Mouse (Mus musculus): ENCODE results near the gene Emsy. TPM values are rescaled to one million over a fixed set of nuclear protein-coding genes. Genes with fewer than 3 reads are reported as not detected.
A peak's percentile ranks its signal among the peaks of the same experiment; 100 is the strongest.

Emsy gene
- polyA plus RNA-seq, 1 experiment = 15.0 TPM

GRCm38 (mm10) chr7:98667956-98668746 lies 11.6 kb upstream of the Emsy start:
- DNase-seq (ENCODE audit: low spot score) = no peak

- no peak for DNase-seq (ENCODE audit: low spot score)
Observed at GRCm38 (mm10) chr7:98665726-98666125, 9.1 kb upstream of the Emsy start.

- DNase-seq (ENCODE audit: low spot score) = no peak
Observed at GRCm38 (mm10) chr7:98665166-98665565, 8.6 kb upstream of the Emsy start.

- DNase-seq (ENCODE audit: low spot score) = peak; percentile 62
Observed at GRCm38 (mm10) chr7:98655681-98656530, 677 bp downstream of the Emsy start.

DNA sequence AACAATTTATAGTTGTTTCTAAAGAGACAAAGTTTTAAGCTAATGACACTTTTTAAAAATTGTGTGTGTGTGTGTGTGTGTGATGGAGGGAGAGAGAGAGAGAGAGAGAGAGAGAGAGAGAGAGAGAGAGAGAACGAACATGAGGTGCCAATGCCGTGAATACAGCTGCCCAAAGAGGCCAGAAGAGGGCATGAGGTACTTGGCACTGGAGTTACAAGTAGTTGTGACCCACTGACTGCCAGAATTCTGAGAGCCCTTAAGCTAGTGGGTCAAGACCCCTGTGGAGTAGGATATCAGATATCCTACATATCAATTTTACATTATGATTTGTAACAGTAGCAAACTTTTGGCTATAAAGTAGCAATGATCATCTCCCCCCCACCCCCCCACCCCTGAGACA lies 4.9 kb downstream of the Emsy start:
- DNase-seq (ENCODE audit: low spot score) = no peak

- no peak for DNase-seq (ENCODE audit: low spot score)
Observed at GRCm38 (mm10) chr7:98644238-98644637, 12.3 kb downstream of the Emsy start.

GRCm38 (mm10) chr7:98636607-98637006 lies 20.0 kb downstream of the Emsy start:
- no peak for DNase-seq (ENCODE audit: low spot score)

GRCm38 (mm10) chr7:98633032-98633431 lies 23.6 kb downstream of the Emsy start:
- DNase-seq (ENCODE audit: low spot score) = no peak

- DNase-seq (ENCODE audit: low spot score) = no peak
Observed at GRCm38 (mm10) chr7:98629947-98630346, 26.6 kb downstream of the Emsy start.

- no peak for DNase-seq (ENCODE audit: low spot score)
Observed at GRCm38 (mm10) chr7:98617739-98618138, 38.8 kb downstream of the Emsy start.

- no peak for DNase-seq (ENCODE audit: low spot score)
Observed at GRCm38 (mm10) chr7:98612936-98613335, 43.6 kb downstream of the Emsy start.

DNA sequence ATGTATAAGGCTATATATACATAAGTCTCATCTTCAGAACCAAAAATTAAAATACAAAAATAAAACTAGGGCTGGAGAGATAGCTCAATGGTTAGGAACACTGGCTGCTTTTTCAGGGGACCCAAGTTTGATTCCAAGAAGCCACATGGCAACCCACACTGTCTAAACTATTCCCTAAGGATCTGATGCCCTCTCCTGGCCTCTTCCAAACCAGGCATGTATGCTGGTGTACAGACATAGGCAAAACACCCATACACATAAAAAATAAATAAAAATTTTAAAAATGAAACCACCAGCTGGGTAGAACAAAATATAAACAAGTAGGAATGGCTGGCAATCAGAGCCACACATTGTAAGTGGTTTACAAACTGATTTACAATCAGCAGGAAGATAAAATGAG lies 48.1 kb downstream of the Emsy start:
- DNase-seq (ENCODE audit: low spot score) = no peak

DNA sequence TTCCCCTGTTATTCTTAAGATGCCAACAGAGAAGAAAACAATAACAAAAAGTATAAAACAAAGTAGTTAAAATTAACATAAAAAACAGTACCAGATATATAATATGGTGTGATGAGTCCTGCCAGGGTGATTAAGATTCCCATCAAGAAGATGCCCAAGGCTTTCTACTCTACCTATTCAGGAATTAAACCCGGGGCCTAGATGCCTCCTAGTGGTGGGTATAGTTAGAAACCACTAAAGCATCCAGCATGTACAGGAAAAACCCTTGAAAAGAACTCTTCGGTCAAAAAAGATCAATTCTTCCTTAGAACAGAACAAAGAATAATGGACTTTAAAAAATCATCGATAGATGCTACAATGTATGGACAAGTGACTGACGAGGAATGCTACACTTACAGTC lies 49.4 kb downstream of the Emsy start:
- DNase-seq (ENCODE audit: low spot score) = no peak

DNA sequence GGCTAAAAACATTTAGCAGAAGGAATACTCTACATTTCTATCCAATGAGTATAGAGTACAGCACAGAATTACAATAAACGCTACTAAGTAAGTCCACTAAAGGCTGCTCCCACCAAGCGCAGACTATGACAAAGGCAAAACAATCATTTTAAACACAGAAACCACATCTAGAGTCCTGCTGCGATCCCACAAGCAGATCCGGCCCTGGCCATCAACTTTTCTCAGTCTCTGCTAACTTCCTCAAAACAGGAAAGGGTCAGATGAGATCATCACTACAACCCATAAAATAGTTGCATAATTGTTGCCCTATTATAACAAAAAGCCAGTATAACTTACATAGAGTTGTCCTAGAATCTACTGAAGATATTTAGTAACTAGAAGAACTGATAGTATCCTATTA lies 54.9 kb downstream of the Emsy start:
- DNase-seq (ENCODE audit: low spot score) = no peak

- no peak for DNase-seq (ENCODE audit: low spot score)
Observed at GRCm38 (mm10) chr7:98597402-98597801, 59.2 kb downstream of the Emsy start.

DNA sequence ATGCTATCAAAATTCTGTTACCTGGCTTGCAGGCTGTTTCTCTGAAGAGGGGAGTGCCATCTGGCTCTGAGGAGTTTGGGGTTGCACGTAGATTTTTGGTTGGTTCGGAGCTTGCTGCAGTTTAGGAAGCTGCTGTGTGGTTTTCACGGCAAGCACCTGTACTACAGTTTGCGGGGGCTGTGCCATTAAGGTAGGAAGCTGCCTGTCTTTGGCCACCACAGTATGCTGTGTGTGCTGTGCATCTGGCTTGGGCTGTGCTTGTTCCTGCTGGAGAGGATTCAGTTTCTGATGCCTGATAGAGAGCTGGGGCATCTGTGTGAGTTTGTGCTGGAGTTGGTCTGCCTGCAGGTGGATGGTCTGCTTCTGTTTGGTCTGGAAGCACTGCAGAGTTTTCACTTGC lies 61.9 kb downstream of the Emsy start:
- DNase-seq (ENCODE audit: low spot score) = no peak

DNA sequence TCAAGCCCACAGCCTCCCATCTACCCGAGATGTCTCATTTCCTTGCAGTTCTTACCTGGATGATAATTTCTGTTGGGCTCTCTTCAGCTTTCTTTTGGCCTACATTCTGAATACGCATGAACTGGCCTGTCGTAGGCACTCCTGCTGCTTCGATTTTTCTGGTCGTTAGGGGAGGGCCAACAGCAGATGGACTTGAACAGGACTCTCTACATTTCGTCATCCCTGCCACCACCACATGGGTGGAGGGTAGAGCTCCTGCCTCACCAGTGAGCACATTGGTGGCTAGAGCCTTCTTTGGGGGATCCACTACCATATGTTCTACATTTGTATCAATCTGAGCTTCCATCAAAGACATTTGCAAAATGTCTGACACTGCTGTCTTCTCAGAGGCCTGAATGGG lies 63.3 kb downstream of the Emsy start:
- no peak for DNase-seq (ENCODE audit: low spot score)

DNA sequence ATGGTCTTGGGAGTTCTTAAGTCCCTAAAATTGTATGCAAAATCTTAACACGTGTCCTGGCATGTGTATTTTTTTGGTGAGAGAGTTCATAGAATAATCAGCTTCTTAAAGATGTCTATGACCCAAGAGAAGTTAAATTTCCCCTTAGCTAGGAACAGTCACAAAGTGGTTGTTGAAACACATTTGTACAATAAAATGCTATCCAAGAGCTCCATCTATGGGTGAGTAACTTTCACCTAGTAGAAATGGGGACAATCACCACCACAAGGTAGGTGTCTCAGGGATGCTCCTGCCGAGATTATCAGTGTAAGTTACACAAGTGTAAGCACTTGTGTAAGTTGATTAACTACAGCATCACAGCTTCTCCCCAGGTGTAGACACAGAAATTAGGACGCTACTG lies 67.6 kb downstream of the Emsy start:
- no peak for DNase-seq (ENCODE audit: low spot score)

GRCm38 (mm10) chr7:98586313-98586712 lies 70.3 kb downstream of the Emsy start:
- DNase-seq (ENCODE audit: low spot score) = no peak

DNA sequence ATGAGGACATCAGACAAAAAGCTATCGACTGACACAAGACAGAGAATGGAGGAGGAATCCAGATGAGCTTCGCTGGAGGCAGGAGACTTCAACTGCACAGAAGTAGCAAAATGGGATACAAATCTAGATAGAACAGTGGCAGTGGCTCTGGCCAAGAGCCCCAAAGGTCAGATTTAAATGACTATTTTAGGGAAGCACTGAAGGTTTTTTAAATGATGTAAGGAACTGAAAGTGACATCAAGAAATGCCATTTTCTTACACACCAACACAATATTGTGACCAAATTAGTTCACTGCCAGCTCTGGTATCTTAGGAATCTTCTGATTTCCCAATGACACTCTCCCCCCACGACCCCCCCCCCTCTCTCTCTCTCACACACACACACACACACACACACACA lies 72.0 kb downstream of the Emsy start:
- no peak for DNase-seq (ENCODE audit: low spot score)

- DNase-seq (ENCODE audit: low spot score) = no peak
Observed at GRCm38 (mm10) chr7:98581266-98581665, 75.3 kb downstream of the Emsy start.

DNA sequence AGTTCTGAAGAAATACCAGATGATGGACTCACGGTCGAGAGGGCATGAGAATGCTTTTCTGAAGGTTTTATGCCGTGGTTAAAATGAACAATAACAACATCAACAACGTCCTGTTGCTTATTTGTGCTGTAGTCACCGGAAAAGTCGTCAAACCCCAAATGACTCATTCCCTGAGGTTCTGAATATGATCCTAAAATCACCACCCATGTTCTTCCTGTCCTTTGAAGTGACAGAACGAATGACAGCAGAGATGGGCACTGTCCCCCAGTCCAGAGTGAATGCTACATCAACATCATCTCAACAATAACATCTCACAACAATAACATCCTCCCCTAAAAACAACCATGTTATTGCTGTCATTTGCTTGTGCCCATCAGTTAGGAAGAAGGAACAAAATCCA lies 76.1 kb downstream of the Emsy start:
- no peak for DNase-seq (ENCODE audit: low spot score)

- DNase-seq (ENCODE audit: low spot score) = no peak
Observed at GRCm38 (mm10) chr7:98579731-98580130, 76.9 kb downstream of the Emsy start.

All from urinary bladder, adult 2 months (tissue).